Mouse (Mus musculus) limb, embryonic 11.5 days (tissue): Measurements from ENCODE around the gene Amph. TPM values are rescaled to one million over a fixed set of nuclear protein-coding genes. Genes with fewer than 3 reads are reported as not detected.

Source experiments
- ATAC-seq: fragments of 200-750 bp; cut with Nextera tagmentation; 2 replicates; pipeline ENCODE4 v1.8.0; 2017; ENCODE audit warnings: low read depth; ENCODE audit not compliant: insufficient number of reproducible peaks, low FRiP score, low TSS enrichment
- DNase-seq: peaks from one replicate; pipeline ENCODE4 v3.0.0-alpha.2; 2015; ENCODE audit warnings: low spot score
- H3K27ac ChIP-seq: fragments of 300-500 bp; sonication (generic); replicated peaks from 2 replicates; pipeline ENCODE4 v1.5.1; 2014; ENCODE audit warnings: low read depth, mild to moderate bottlenecking, low read length
- H3K27me3 ChIP-seq: fragments of 300-500 bp; sonication (generic); 2 replicates; pipeline ENCODE4 v1.6.1; 2014; ENCODE audit warnings: mild to moderate bottlenecking, low read length, mixed read lengths; ENCODE audit not compliant: control insufficient read depth, insufficient read depth
- H3K36me3 ChIP-seq: fragments of 300-500 bp; sonication (generic); 2 replicates; pipeline ENCODE4 v1.6.1; 2014; ENCODE audit warnings: mild to moderate bottlenecking, low read length, moderate library complexity, mixed read lengths; ENCODE audit not compliant: control insufficient read depth, insufficient read depth
- H3K4me1 ChIP-seq: fragments of 300-500 bp; sonication (generic); 2 replicates; pipeline ENCODE4 v1.6.1; 2014; ENCODE audit warnings: low read length, mixed read lengths; ENCODE audit not compliant: control insufficient read depth, insufficient read depth
- H3K4me2 ChIP-seq: fragments of 300-500 bp; sonication (generic); 2 replicates; pipeline ENCODE4 v1.6.1; 2014; ENCODE audit warnings: low read depth, mild to moderate bottlenecking, moderate library complexity; ENCODE audit not compliant: severe bottlenecking
- H3K4me3 ChIP-seq: fragments of 300-500 bp; sonication (generic); 2 replicates; pipeline ENCODE4 v1.5.1; 2014; ENCODE audit warnings: low read depth, low read length
- H3K9ac ChIP-seq: fragments of 300-500 bp; sonication (generic); 2 replicates; pipeline ENCODE4 v1.6.1; 2014; ENCODE audit warnings: mild to moderate bottlenecking, low read length
- H3K9me3 ChIP-seq: fragments of 300-500 bp; sonication (generic); 2 replicates; pipeline ENCODE4 v1.6.1; 2016; ENCODE audit warnings: low read length; ENCODE audit not compliant: control insufficient read depth
- WGBS: fragments of 180-500 bp; shearing (Covaris S2); extraction: QIAGEN DNeasy Blood & Tissue Kit; methylation state at CpG from one replicate; pipeline ENCODE4 v1.1.7; 2014; 5-methylcytosine and 5-hydroxymethylcytosine counted together
- polyA plus RNA-seq: library from polyadenylated mRNA; unstranded; fragments of >200 nt; fragmentation: Nextera tagmentation; extraction: Ambion mirVana; gene quantifications from 2 replicates; pipeline ENCODE4 v1.2.1, GENCODE M21; 2014

The Amph gene
- polyA plus RNA-seq, 1 experiment from 2014 or later, result 0.92 TPM

GRCm38 (mm10) chr13:19182259-19182658 is 234.3 kb downstream of the Amph start:
- Histone ChIP-seq H3K4me2 (no peak overlapping the region), H3K4me3 (no peak overlapping the region), H3K9me3 (no peaks in the 10 kb centered on the region), H3K36me3 (no peaks in the 10 kb centered on the region), H3K27me3 (no peaks in the 10 kb centered on the region), H3K9ac (no peak overlapping the region), H3K27ac (no peak overlapping the region), H3K4me1 (no peaks in the 10 kb centered on the region)
- ATAC-seq (no peak), DNase-seq (no peak)
- WGBS, result 52% methylated on average over 8 of the region's 8 CpGs

- H3K4me3 ChIP-seq, result no peak overlapping the region
- no peaks in the 10 kb centered on the region for H3K36me3 ChIP-seq
- no peaks in the 10 kb centered on the region for H3K27me3 ChIP-seq
- H3K9ac ChIP-seq, result no peak overlapping the region
- DNase-seq (no peak), ATAC-seq (no peak)
- 64% methylated on average over 6 of the region's 6 CpGs for WGBS
- H3K4me1 ChIP-seq, result no peaks in the 10 kb centered on the region
- H3K9me3 ChIP-seq, result no peaks in the 10 kb centered on the region
- H3K27ac ChIP-seq, result no peak overlapping the region
- no peak overlapping the region for H3K4me2 ChIP-seq
Observed at GRCm38 (mm10) chr13:19190052-19190451, 242.0 kb downstream of the Amph start.

DNA sequence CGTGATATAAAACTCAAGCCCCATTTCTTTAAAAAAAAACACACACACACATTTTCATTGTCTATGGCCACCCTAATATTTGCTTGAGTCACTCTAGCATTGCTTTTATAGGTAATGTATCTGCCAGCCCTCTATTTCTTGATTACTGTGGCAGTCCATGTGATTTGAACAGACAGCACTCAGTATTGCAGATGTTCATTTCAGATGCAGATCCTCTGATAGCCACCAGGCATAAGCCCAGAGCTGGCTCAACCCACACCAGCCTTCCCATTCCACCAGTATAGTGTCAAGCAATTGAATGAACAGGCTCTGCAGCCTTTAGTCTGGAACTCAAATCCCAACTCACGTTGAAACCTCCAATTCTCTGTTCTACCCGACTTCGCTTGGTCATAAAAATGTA is 246.8 kb downstream of the Amph start:
- H3K4me2 ChIP-seq, result no peak overlapping the region
- H3K4me1 ChIP-seq, result no peaks in the 10 kb centered on the region
- H3K27ac ChIP-seq, result no peak overlapping the region
- DNase-seq, result no peak
- H3K9ac ChIP-seq, result no peak overlapping the region
- H3K36me3 ChIP-seq, result no peaks in the 10 kb centered on the region
- WGBS, result 82% methylated on average over 4 of the region's 4 CpGs
- ATAC-seq, result no peak
- H3K4me3 ChIP-seq, result no peak overlapping the region
- no peaks in the 10 kb centered on the region for H3K9me3 ChIP-seq
- no peaks in the 10 kb centered on the region for H3K27me3 ChIP-seq

- Histone ChIP-seq H3K36me3 (no peaks in the 10 kb centered on the region), H3K9me3 (no peaks in the 10 kb centered on the region), H3K27ac (no peak overlapping the region), H3K4me1 (no peaks in the 10 kb centered on the region), H3K27me3 (no peaks in the 10 kb centered on the region), H3K4me3 (no peak overlapping the region), H3K4me2 (no peak overlapping the region), H3K9ac (no peak overlapping the region)
- 53% methylated on average over 1 of the region's 1 CpGs for WGBS
- ATAC-seq (no peak), DNase-seq (no peak)
Observed at GRCm38 (mm10) chr13:19195456-19195855, 247.5 kb downstream of the Amph start.

Other genes with a start within 250 kb of the Amph start
- 70.0 and 70.4 TPM in 2 replicates for gene Vps41, start 230.9 kb upstream of the Amph start, polyA plus RNA-seq